Mouse (Mus musculus): ENCODE measurements around the gene Sec13. TPM values are rescaled to one million over a fixed set of nuclear protein-coding genes. Genes with fewer than 3 reads are reported as not detected.
A peak's percentile ranks its signal among the peaks of the same experiment; 100 is the strongest.

The Sec13 gene
- total and polyA plus RNA-seq, 2 experiments from 2014 or later: 104 to 145 TPM

DNA sequence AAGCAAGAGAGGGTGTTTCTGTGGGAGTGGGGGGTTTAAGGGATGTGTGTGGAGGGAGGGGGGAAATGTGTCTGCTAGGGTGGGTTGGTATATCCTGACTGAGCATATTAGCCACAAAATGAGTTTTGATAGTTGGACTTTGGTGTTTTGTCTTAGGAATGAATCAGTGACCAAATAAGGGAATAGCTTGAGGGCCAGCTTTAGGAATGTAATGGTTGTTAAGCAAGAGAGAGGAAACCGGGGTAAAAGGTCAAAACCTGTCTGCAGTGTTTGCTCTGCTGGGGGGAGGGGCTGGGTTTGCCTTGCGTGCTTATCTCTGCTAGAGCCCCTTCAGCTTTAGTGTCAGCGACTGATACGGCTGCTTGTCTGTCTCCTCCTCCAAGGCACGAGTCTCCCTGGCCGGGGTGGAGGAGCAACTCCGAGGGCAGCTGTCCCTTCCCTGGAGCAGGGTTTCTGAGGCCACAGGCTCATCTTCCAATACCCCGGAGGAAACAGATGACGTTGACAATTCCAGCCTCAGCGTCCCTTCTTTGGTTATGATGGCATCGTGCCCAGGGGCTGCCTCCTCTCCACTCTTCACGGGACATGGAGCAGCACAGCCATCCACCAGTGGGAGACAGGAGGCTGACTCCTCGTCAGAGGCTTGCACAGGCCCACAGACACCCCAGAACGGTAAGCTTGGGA is 50.0 kb downstream of the Sec13 start:
- H3K27ac ChIP-seq (ENCODE audit: low read depth, low read length): no peak overlapping the region

DNA sequence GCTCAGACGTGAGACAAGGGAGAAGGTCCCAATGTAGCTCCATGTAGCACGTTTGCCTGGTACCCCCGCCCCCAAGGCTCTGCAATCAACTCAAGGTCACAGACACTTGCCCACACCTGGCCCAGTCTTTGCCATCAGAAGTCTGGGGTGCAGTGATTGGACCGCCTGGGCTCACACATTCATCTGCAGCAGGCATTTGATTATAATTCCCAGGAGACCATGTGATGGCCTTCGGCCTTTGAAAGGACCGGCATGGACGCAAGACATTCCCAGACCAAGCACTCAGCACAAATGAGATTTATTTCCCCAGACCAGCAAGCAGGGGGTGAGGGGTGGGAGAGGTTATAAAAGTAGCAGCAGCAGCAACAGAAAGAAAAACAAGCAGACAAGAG is 50.5 kb downstream of the Sec13 start:
- Histone ChIP-seq H3K4me1 (ENCODE audit: insufficient read depth, low read length) (0 out of 2 replicates have a peak, but pooled peaks cover 3% of the 10 kb centered on the region), H3K27ac (ENCODE audit: low read depth, low read length) (no peak overlapping the region), H3K9ac (replicated peaks; ENCODE audit: low read length, poor library complexity, severe bottlenecking) (no peak overlapping the region), H3K4me3 (ENCODE audit: low read depth, low read length) (no peak overlapping the region), H3K27me3 (ENCODE audit: insufficient read depth, low read length) (no peaks in the 10 kb centered on the region), H3K4me2 (ENCODE audit: low read depth, low read length, poor library complexity, severe bottlenecking) (no peak overlapping the region), H3K36me3 (ENCODE audit: insufficient read depth, low read length) (no peaks in the 10 kb centered on the region), H3K9me3 (ENCODE audit: low read length) (no peaks in the 10 kb centered on the region)
- TF ChIP-seq CTCF (IDR thresholded peaks at IDR 0.05): no peak
- ATAC-seq (ENCODE audit: low FRiP score) (no peak), DNase-seq (ENCODE audit: low spot score) (no peak)
- 28% methylated on average over 7 of the region's 7 CpGs for WGBS

More for the DNA sequence above, 50.0 kb downstream of the Sec13 start:
- Histone ChIP-seq H3K4me1 (ENCODE audit: insufficient read depth, low read length) (0 out of 2 replicates have a peak, but pooled peaks cover 3% of the 10 kb centered on the region), H3K27me3 (ENCODE audit: insufficient read depth, low read length) (no peaks in the 10 kb centered on the region), H3K9ac (replicated peaks; ENCODE audit: low read length, poor library complexity, severe bottlenecking) (0 out of 2 replicates have a peak overlapping the region, but pooled peaks have one; percentile 2), H3K9me3 (ENCODE audit: low read length) (no peaks in the 10 kb centered on the region), H3K4me2 (ENCODE audit: low read depth, low read length, poor library complexity, severe bottlenecking) (no peak overlapping the region), H3K4me3 (ENCODE audit: low read depth, low read length) (no peak overlapping the region), H3K36me3 (ENCODE audit: insufficient read depth, low read length) (no peaks in the 10 kb centered on the region)
- WGBS: 12% methylated on average over 14 of the region's 14 CpGs
- no peak for TF ChIP-seq CTCF (IDR thresholded peaks at IDR 0.05)
- DNase-seq (ENCODE audit: low spot score) (no peak), ATAC-seq (ENCODE audit: low FRiP score) (no peak)

DNA sequence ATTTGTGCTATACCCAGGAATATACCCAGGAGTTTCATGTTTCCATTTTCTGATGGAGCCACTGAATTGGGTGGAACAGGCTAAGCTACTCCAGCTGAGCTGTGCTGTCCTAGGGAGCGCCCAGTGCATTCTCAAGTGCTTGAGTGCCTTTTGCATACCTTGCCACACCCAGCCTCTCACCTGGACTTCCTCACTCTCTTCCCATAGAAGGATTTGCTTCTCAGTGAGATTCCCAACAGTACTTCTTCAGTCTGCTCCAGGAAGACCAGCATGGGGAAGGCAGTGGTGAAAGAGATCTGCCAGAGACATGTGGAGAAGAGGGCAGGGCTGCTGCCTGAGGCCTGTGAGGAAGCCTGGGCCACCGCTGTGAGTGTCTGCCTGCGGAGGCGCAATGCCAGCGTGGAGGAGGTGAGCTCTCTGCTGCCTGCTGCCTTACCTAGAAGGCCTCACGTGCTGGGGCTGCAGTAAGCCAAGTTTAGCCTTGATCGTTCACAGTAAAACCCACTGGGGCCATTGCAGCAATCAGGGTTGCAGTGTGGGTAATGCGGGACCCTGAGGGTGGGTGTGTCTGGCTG is 53.9 kb downstream of the Sec13 start:
- Histone ChIP-seq H3K27ac (ENCODE audit: low read depth, low read length) (no peak overlapping the region), H3K36me3 (ENCODE audit: insufficient read depth, low read length) (no peaks in the 10 kb centered on the region), H3K4me1 (ENCODE audit: insufficient read depth, low read length) (0 out of 2 replicates have a peak, but pooled peaks cover 3% of the 10 kb centered on the region), H3K27me3 (ENCODE audit: insufficient read depth, low read length) (no peaks in the 10 kb centered on the region), H3K9me3 (ENCODE audit: low read length) (no peaks in the 10 kb centered on the region), H3K4me2 (ENCODE audit: low read depth, low read length, poor library complexity, severe bottlenecking) (no peak overlapping the region), H3K4me3 (ENCODE audit: low read depth, low read length) (no peak overlapping the region), H3K9ac (replicated peaks; ENCODE audit: low read length, poor library complexity, severe bottlenecking) (no peak overlapping the region)
- TF ChIP-seq CTCF (IDR thresholded peaks at IDR 0.05): no peak
- WGBS: 36% methylated on average over 8 of the region's 8 CpGs
- no peak for DNase-seq (ENCODE audit: low spot score)
- no peak for ATAC-seq (ENCODE audit: low FRiP score)

DNA sequence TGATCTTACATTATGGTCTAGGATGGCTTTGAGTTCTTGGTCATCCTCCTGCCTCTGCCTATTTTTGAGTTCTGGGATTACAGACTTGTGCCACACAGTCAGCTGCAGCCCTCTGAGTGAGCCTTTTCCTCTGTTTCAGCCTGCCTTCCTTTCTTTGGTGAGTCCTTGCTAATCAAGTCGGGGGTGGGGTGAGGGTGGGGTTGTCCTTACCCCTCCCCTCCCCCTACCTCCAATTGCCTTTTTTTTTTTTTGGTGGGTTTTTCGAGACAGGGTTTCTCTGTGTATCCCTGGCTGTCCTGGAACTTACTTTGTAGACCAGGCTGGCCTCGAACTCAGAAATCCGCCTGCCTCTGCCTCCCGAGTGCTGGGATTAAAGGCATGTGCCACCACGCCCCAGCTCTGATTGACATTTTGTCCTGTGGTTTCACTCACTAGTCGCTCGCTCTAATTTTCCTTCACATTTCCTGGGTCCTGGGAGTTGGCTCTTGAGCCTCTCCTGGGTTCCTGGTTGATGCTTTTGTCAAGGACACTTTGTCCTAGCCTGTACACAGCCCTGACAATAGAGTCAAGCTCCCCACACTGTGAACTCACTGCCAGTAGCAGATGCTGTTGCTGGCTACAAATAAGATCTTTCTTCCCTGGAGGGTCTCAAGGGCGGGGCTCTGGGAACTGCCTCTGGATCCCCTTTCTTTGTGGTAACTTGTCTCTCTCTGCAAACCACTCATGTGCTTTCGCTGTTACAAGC is 57.3 kb downstream of the Sec13 start:
- Histone ChIP-seq H3K27me3 (ENCODE audit: insufficient read depth, low read length) (no peaks in the 10 kb centered on the region), H3K4me2 (ENCODE audit: low read depth, low read length, poor library complexity, severe bottlenecking) (no peak overlapping the region), H3K27ac (ENCODE audit: low read depth, low read length) (no peak overlapping the region), H3K4me1 (ENCODE audit: insufficient read depth, low read length) (no peaks in the 10 kb centered on the region), H3K36me3 (ENCODE audit: insufficient read depth, low read length) (no peaks in the 10 kb centered on the region), H3K4me3 (ENCODE audit: low read depth, low read length) (no peak overlapping the region), H3K9me3 (ENCODE audit: low read length) (no peaks in the 10 kb centered on the region), H3K9ac (replicated peaks; ENCODE audit: low read length, poor library complexity, severe bottlenecking) (no peak overlapping the region)
- TF ChIP-seq CTCF (IDR thresholded peaks at IDR 0.05): no peak
- ATAC-seq (ENCODE audit: low FRiP score) (no peak), DNase-seq (ENCODE audit: low spot score) (no peak)
- WGBS: 88% methylated on average over 10 of the region's 10 CpGs

DNA sequence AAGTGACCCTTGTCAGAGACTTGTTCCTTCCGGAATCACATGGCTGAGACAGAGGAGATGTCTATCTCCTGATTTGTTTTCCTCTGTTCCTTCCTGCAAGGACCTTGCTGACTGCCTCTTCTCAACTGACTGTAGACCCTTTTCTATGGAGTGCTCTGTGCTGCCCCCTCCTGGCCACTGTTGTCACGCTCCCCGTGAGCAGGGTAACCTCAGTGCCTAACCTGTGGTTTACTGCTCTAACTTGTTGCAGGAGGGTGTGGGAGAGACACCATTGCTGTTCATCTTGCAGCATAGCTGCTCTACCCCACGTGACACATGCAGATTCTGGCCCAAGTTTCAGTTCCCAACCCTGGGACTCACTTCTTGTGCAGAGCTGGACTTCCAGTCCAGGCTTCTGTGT is 59.3 kb downstream of the Sec13 start:
- peak; percentile 80 for TF ChIP-seq CTCF (IDR thresholded peaks at IDR 0.05)
- no peak for ATAC-seq (ENCODE audit: low FRiP score)

More for the DNA sequence above, 59.3 kb downstream of the Sec13 start:
- Histone ChIP-seq H3K36me3 (ENCODE audit: insufficient read depth, low read length) (no peaks in the 10 kb centered on the region), H3K4me3 (ENCODE audit: low read depth, low read length) (no peak overlapping the region), H3K4me2 (ENCODE audit: low read depth, low read length, poor library complexity, severe bottlenecking) (no peak overlapping the region), H3K9ac (replicated peaks; ENCODE audit: low read length, poor library complexity, severe bottlenecking) (no peak overlapping the region), H3K9me3 (ENCODE audit: low read length) (no peaks in the 10 kb centered on the region), H3K27ac (ENCODE audit: low read depth, low read length) (no peak overlapping the region), H3K27me3 (ENCODE audit: insufficient read depth, low read length) (no peaks in the 10 kb centered on the region), H3K4me1 (ENCODE audit: insufficient read depth, low read length) (no peaks in the 10 kb centered on the region)
- DNase-seq (ENCODE audit: low spot score): peak; percentile 46
- WGBS: 19% methylated on average over 4 of the region's 4 CpGs

Measured in midbrain, postnatal 0 days (tissue).